Mouse (Mus musculus) gastrocnemius, adult 2 months (tissue): ENCODE results near the gene Ankrd31. TPM values are rescaled to one million over a fixed set of nuclear protein-coding genes. Genes with fewer than 3 reads are reported as not detected.
"Not testable (repeated sequence)": the region's sequence is repeated elsewhere in the genome, so short reads cannot be mapped to it uniquely, and the experiment has no call there.

Experiments used
- DNase-seq: peaks from one replicate; pipeline ENCODE4 v3.0.0; 2022
- H3K27ac ChIP-seq: fragments of 200-600 bp; 2 replicates; pipeline ENCODE4 v1.8.1; 2022; ENCODE audit warnings: mild to moderate bottlenecking
- H3K4me3 ChIP-seq: fragments of 200-600 bp; 2 replicates; pipeline ENCODE4 v1.8.1; 2022; ENCODE audit warnings: mild to moderate bottlenecking, moderate library complexity
- CTCF ChIP-seq: fragments of 200-600 bp; IDR thresholded peaks from 2 replicates; pipeline ENCODE4 v1.8.1; 2022; ENCODE audit warnings: antibody characterized with exemption, mild to moderate bottlenecking, moderate library complexity
- intact Hi-C: fragments of 180-260 bp; cut with DNase I; formaldehyde crosslinking; loops from one replicate; pipeline ENCODE4 v1.15.1; 2025
- total RNA-seq, 2 experiments: library from RNA; stranded (reverse); gene quantifications; 2 replicates each; pipeline ENCODE4 v1.2.3; 2021

Gene Ankrd31
- total RNA-seq, 2 experiments from 2014 or later: not detected

- intact Hi-C loops: no loop called here
- no peak overlapping the region for H3K4me3 ChIP-seq
Measured at GRCm38 (mm10) chr13:96933367-96933766, 185.3 kb downstream of the Ankrd31 start.

GRCm38 (mm10) chr13:96936173-96936777 is 188.2 kb downstream of the Ankrd31 start:
- DNase-seq: no peak
- no peak for TF ChIP-seq CTCF
- H3K4me3 ChIP-seq: no peak overlapping the region
- no peak overlapping the region for H3K27ac ChIP-seq
- intact Hi-C loops: no loop called here

More at GRCm38 (mm10) chr13:96933367-96933766, 185.3 kb downstream of the Ankrd31 start:
- DNase-seq: no peak
- H3K27ac ChIP-seq: no peak overlapping the region
- no peak for TF ChIP-seq CTCF

GRCm38 (mm10) chr13:96937059-96937558 is 189.0 kb downstream of the Ankrd31 start:
- DNase-seq: no peak
- intact Hi-C loops: no loop called here
- H3K4me3 ChIP-seq: no peak overlapping the region
- no peak for TF ChIP-seq CTCF
- H3K27ac ChIP-seq: no peak overlapping the region

GRCm38 (mm10) chr13:96939680-96940079 is 191.6 kb downstream of the Ankrd31 start:
- H3K4me3 ChIP-seq: no peak overlapping the region
- intact Hi-C loops: no loop called here

GRCm38 (mm10) chr13:96941481-96941880 is 193.4 kb downstream of the Ankrd31 start:
- DNase-seq, H3K4me3 ChIP-seq, H3K27ac ChIP-seq, intact Hi-C loops: not testable (repeated sequence)

More at GRCm38 (mm10) chr13:96939680-96940079, 191.6 kb downstream of the Ankrd31 start:
- TF ChIP-seq CTCF: no peak
- no peak for DNase-seq
- H3K27ac ChIP-seq: no peak overlapping the region

- Histone ChIP-seq H3K27ac (no peak overlapping the region), H3K4me3 (no peak overlapping the region)
- no peak for TF ChIP-seq CTCF
- intact Hi-C loops: no loop called here
- DNase-seq: no peak
Measured at GRCm38 (mm10) chr13:96943571-96943970, 195.5 kb downstream of the Ankrd31 start.

GRCm38 (mm10) chr13:96945748-96946147 is 197.7 kb downstream of the Ankrd31 start:
- no peak for TF ChIP-seq CTCF
- H3K27ac ChIP-seq: no peak overlapping the region
- DNase-seq: no peak
- intact Hi-C loops: no loop called here
- H3K4me3 ChIP-seq: no peak overlapping the region

- intact Hi-C loops: no loop called here
- Histone ChIP-seq H3K27ac (no peak overlapping the region), H3K4me3 (no peak overlapping the region)
- TF ChIP-seq CTCF: no peak
- DNase-seq: no peak
Measured at GRCm38 (mm10) chr13:96947722-96948121, 199.7 kb downstream of the Ankrd31 start.

GRCm38 (mm10) chr13:96951880-96952279 is 203.8 kb downstream of the Ankrd31 start:
- intact Hi-C loops: no loop called here
- Histone ChIP-seq H3K27ac (no peak overlapping the region), H3K4me3 (no peak overlapping the region)
- DNase-seq: no peak
- TF ChIP-seq CTCF: no peak

- intact Hi-C loops: no loop called here
- no peak overlapping the region for H3K27ac ChIP-seq
- DNase-seq: no peak
- no peak overlapping the region for H3K4me3 ChIP-seq
- TF ChIP-seq CTCF: no peak
Measured at GRCm38 (mm10) chr13:96956466-96956865, 208.4 kb downstream of the Ankrd31 start.

Other genes starting within 250 kb of the Ankrd31 start
- gene Polk, start 205.7 kb upstream of the Ankrd31 start, total RNA-seq: 1 to 10 TPM; 5.3 to 7.4 TPM
- 10 to 100 TPM; 47.3 to 60.1 TPM for gene Col4a3bp, start 205.7 kb upstream of the Ankrd31 start, total RNA-seq
- gene Hmgcr, start 77.3 kb upstream of the Ankrd31 start, total RNA-seq: 1 to 10 TPM; 4.0 to 5.1 TPM
- gene Gcnt4, start 176.4 kb downstream of the Ankrd31 start, total RNA-seq: under 1 TPM; 0.05 to 0.06 TPM